Mouse (Mus musculus) lung, postnatal 25 days (tissue): ENCODE results near the gene Scaf4.
"Not testable (repeated sequence)": the region's sequence is repeated elsewhere in the genome, so short reads cannot be mapped to it uniquely, and the experiment has no call there.

Experiments
- DNase-seq: peaks from one replicate; pipeline ENCODE4 v3.0.0; 2022; ENCODE audit warnings: low spot score

Scaf4 gene

GRCm38 (mm10) chr16:90290962-90291361, 6.7 kb upstream of the Scaf4 start:
- DNase-seq, result no peak

GRCm38 (mm10) chr16:90284916-90285315, 613 bp upstream of the Scaf4 start:
- no peak for DNase-seq

- DNase-seq, result no peak
Measured at GRCm38 (mm10) chr16:90283266-90283904, 918 bp downstream of the Scaf4 start.

- no peak for DNase-seq
Measured at GRCm38 (mm10) chr16:90282620-90283265, 1.6 kb downstream of the Scaf4 start.

DNA sequence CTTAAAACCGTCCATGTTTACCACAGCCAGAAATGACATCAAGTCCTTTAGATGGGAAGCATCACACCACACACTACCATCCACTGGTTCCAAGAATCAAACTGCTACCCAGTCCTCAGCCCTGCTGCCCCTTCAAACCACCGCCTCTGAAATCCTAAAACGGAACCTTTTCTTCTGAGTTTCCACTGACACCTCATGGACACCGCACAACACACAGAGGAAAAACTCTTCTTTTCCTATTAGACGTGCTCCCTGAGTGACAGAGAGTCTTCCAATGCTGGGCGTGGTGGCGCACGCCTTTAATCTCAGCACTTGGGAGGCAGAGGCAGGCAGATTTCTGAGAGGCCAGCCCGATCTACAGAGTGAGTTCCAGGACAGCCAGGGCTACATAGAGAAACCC, 2.9 kb downstream of the Scaf4 start:
- DNase-seq, result no peak

- peak; percentile 57 for DNase-seq
Measured at GRCm38 (mm10) chr16:90280989-90281388, 3.3 kb downstream of the Scaf4 start.

DNA sequence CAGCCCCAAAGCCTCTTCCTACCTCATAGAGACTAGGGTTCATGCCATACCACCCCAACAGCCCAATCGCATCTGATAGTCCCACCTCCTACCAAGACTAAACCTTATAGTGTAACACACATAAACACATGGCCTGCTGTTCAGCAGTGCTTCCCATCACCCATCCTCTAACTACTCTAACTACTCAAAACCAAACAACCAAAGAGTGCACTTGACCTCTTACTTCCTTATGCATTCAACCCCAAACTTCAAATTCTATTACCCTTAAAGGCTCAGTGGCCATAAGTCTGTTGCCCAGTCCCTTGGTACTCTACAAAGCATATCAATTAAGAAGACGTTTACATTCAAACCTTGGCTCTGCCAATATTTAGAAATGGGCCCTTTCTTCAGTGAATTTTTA, 3.8 kb downstream of the Scaf4 start:
- DNase-seq, result no peak

GRCm38 (mm10) chr16:90279058-90279457, 5.2 kb downstream of the Scaf4 start:
- no peak for DNase-seq

GRCm38 (mm10) chr16:90275521-90275920, 8.8 kb downstream of the Scaf4 start:
- no peak for DNase-seq

GRCm38 (mm10) chr16:90266581-90266980, 17.7 kb downstream of the Scaf4 start:
- no peak for DNase-seq

- no peak for DNase-seq
Measured at GRCm38 (mm10) chr16:90265106-90265505, 19.2 kb downstream of the Scaf4 start.

DNA sequence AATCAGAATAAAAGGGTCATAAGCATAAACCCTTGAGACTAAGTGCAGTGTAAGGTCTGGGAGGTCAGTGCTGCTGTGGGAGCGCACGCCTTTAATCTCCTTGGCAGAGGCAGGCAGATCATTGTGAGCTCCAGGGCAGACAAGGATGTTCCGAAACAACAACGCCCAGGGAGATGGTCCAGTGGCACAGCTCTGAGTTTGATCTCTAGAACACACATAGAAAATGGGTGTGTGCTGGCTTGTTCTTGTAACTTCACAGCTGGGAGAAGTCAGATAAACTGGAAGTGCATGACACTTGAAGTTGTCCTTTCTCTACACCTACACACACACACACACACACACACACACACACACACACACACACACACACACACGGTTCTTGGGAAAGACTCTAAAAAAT, 20.3 kb downstream of the Scaf4 start:
- no peak for DNase-seq

DNA sequence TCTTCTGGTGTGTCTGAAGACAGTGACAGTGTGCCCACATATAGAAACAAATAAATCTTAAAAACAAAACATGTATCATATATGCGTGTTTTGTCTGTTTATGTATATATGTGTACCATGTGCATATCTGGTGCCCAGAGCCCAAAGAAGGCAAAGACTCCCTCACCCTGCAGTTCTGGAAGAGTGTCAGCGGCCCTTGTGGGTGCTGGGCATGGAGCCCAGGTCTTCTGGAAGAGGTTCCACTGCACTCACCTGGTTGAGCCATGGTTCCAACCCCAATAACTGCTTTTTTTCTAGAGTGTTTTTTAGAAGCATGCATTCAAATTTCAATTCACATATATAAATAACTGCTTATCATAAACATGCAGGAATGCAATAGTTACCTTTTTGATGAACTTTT, 22.5 kb downstream of the Scaf4 start:
- DNase-seq, result no peak

- DNase-seq, result no peak
Measured at GRCm38 (mm10) chr16:90260097-90260496, 24.2 kb downstream of the Scaf4 start.

DNA sequence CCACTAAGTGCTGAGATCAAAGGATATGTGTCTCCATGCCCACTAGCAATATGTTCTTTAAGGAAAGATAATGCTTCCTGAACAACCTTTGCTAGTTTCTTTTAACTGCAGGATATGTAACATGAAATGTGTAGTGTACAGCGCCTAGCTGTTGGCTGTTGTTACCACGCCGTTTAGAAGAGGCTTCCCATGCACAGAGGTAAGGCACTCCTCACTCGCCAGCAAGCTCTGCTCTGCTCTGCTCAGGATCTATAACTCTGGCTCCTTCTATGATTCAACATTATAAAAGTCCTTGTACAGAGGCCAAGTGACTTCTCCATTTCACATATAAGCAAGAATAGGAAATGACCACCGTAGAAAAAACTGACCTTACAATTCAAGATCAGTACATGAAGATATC, 24.7 kb downstream of the Scaf4 start:
- no peak for DNase-seq

GRCm38 (mm10) chr16:90258950-90259349, 25.4 kb downstream of the Scaf4 start:
- no peak for DNase-seq

DNA sequence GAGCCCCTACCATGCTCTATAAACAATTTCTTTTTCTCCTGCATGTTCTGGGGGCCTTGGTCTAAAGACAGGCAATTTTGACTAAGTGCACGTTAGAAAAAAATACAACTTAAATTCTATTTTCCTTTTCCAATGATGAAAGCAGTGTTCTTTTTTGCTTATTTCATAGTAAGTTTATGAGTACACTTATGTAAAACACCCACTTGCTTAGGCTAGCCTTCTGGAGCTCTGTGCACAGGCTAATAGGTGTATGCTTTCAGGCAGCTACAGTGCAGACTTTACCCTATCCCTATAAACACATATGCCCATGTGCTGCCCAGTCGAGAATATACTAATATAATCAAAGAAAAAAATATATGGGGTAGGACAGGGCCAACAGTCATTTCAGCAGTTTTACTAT, 31.8 kb downstream of the Scaf4 start:
- DNase-seq, result no peak

DNA sequence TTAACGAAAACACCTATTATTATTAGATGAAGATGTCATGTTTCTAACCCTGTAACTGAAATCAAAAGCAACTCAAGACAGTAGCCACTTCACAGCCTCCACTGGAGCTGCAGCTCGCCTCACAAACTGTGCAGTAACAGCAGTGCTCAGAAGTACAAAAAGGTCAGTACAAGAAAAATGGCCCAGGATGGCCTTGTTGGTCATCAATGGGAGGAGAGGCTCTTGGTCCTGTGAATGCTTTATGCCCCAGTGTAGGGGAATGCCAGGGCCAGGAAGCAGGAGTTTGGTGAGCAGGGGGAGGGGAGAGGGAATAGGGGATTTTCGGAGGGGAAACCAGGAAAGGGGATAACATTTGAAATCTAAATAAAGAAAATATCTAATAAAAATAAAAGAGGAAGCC, 33.0 kb downstream of the Scaf4 start:
- not testable (repeated sequence) for DNase-seq

DNA sequence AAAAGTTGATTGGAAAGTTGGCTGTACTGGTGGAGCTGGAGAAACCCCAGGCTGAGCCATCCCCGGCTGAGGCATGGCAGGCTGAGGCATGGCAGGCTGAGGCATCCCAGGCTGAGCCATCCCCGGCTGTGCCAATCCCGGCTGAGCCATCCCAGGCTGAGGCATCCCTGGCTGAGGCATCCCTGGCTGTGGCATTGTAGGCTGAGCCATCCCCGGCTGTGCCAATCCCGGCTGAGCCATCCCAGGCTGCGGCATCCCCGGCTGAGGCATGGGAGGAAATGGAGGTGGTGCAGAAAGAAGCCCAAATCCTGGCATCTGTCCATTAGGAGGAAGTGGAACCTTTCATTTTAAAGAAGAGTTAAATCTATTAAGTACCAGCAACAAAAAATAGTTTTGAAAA, 34.2 kb downstream of the Scaf4 start:
- no peak for DNase-seq

DNA sequence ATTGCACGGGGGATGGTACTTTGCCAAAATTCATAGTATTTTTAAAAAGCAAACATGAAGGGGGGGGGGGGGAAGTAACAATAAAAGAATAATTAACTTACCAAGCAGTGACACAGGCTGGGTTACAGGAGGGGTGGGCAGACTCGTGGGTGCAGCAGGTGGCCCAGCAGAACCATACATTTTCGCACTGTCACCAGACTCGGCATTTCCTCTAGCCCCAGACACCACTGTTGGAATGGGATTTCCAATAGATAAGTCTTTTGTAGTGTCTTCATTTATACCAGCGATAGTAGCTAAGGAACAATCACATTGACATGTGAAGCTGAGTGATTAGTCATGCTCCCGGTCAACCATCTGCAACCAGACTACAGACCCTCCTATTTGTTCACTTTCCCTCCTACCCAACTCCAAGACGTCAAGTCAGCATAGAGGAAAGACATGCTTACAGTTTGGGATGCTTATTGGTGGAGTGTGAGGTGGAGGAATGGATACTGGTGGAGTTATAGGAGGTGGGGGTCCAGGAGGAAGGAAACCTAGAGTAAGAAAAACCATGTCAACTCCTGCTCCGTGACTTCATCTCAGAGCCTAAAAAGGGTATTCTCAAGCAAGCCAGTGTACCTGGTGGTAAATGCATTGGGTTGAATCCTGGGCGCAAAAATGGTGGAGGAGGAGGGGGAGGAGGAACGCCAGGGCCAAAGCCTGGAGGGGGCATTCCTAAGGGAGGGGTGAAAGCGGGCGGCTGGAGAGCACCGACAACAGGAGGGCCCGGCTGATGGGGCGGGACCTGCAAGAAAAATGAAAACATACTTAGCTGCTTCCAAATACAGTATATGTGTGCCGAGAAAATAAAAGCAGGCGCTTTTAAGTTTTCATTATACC, 41.6 kb downstream of the Scaf4 start:
- no peak for DNase-seq

DNA sequence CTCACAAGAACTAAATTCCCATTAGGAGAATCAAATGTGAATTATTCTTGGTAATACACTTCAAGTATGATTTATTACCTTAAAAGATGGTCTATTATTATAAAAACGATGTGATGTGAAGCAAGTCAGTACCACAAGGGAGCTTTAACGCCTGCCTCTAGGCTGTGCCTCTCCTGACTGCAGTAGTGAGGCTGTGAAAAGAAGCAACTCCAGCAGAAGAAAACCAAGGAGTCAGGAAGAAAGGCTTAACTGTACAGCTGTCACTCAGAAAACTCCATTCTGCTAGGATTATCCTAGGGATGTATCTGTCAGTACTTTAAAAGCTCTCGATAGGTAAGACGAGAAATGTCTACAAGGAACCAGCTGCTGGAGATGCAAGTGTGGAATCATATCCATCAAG, 42.4 kb downstream of the Scaf4 start:
- DNase-seq, result no peak

- no peak for DNase-seq
Measured at GRCm38 (mm10) chr16:90239128-90239746, 45.1 kb downstream of the Scaf4 start.

DNA sequence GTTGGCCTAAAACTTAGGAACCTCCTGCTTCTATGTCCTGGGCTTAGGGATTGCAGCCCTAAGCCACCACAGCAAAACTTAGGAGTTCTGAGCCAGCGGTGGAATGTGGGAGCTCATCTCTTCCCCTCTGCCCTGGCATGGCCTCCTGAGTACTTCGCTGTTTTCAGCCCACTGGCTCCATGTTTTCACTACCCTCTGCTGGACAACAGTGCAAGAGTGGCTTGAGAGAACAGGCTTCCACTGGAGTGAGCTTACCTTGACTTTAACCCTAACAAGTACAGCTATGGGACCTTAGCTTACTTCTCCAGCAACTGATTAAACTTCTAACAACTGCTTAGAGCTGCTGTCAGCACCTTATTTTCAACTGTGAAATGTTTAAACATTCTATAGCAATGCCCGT, 49.1 kb downstream of the Scaf4 start:
- DNase-seq, result no peak
